Mouse (Mus musculus): ENCODE measurements around the gene Neurod2.

GRCm38 (mm10) chr11:98356625-98357394 lies 27.4 kb upstream of the Neurod2 start:
- TF ChIP-seq POLR2A (IDR thresholded peaks at IDR 0.05; ENCODE audit: insufficient read length, low read depth), result no peak
- TF ChIP-seq E2F4 (IDR thresholded peaks at IDR 0.05; ENCODE audit: insufficient read depth), result no peak
- no peak for TF ChIP-seq TCF12 (IDR thresholded peaks at IDR 0.05; ENCODE audit: insufficient read depth, poor library complexity, severe bottlenecking)
- TF ChIP-seq CEBPB (IDR thresholded peaks at IDR 0.05; ENCODE audit: insufficient read depth, poor library complexity, severe bottlenecking), result no peak
- no peak for TF ChIP-seq MAX (IDR thresholded peaks at IDR 0.05; ENCODE audit: low read depth)
- TF ChIP-seq USF1 (IDR thresholded peaks at IDR 0.05; ENCODE audit: low read depth), result no peak
- no peak for TF ChIP-seq REST (IDR thresholded peaks at IDR 0.05; ENCODE audit: insufficient read depth, insufficient read length)
- TF ChIP-seq MYOD1 (IDR thresholded peaks at IDR 0.05; ENCODE audit: control insufficient read depth in 1 of 3, insufficient read length in 2 of 3, low read depth in 2 of 3), result no peak
- no peak for TF ChIP-seq MYOG (IDR thresholded peaks at IDR 0.05; ENCODE audit: control insufficient read depth in 1 of 3, insufficient read depth in 1 of 3, insufficient read length in 2 of 3, low read depth in 2 of 3)
- TF ChIP-seq POLR2AphosphoS2 (IDR thresholded peaks at IDR 0.05; ENCODE audit: insufficient read length, low read depth), result no peak
